Mouse (Mus musculus): ENCODE results near the gene Plod1.

DNA sequence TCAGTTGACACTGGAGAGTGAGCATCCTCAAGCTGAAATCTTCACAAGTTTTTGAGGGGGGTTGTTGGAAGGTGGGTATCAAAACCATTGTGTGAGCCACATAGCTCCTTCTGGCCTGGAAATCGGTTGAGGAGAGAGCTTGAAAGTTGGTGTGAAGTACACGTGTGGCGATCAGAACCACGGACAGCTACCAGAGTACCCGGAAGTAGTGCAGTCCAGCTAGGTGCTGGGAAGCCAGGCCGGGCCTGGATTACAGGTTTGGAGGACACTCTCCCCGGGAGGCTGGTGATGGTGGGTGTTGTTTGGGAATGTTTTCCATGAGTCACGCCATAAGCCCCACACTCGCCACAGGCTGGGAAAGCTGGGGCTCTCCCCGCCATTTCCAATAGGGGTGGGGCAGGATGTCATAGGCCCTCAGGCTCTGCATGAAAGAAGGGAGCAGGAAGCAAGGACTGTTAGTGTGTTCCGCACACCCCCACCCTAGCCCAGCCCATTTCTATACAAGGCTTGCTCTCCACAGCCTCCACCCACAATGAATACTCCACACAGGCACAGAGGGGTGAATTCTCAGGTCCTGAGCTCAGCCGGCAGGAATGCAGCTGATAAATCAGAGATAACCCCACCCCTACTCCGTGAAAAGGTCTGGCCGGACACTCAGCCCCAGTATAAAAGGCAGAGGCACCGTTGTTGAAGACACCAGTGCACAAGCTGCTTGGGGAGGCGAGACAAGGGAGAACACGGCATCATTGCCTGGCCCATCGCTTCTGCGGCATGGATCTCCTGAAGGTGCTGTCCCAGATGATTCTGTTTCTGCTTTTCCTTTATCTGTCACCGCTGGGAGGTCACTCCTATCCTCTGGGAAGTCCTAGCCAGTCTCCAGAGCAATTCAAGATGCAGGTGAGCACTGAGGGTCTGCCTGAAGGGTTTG is 48.9 kb upstream of the Plod1 start, which contains the start of gene Nppb:
- TF ChIP-seq CTCF (IDR thresholded peaks at IDR 0.05; ENCODE audit: control insufficient read depth, insufficient read depth, low read length) (no peak), POLR2A (IDR thresholded peaks at IDR 0.05; ENCODE audit: borderline replicate concordance, control insufficient read depth, low read depth, low read length) (no peak)

Measured in bone marrow, adult 2 months (tissue).